Mouse (Mus musculus): ENCODE data around the gene Hvcn1. TPM values are rescaled to one million over a fixed set of nuclear protein-coding genes. Genes with fewer than 3 reads are reported as not detected.
A peak's percentile ranks its signal among the peaks of the same experiment; 100 is the strongest.

The Hvcn1 gene
- 1.4 and 1.6 TPM in 2 replicates for polyA plus RNA-seq (2015; fragmentation: Nextera tagmentation; extraction: Ambion mirVana)

DNA sequence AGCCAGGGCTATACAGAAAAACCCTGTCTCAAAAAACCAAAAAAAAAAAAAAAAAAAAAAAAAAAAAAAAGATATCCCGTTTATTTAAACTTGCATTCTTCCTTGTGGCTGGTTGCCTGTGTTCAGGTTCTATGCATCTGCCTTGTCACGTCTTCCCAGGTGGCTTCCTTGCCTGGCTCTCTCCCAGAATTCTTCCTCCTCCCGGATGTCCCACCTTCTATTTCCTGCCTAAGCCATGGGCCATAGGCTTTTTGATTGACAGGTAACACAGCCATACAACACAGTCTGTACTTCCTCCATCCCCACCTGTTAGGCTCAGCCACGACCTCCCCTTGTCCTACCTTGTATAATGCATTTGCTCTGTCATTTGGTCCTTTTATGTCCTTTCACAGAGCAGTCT, at the start of gene Hvcn1:
TSS of gene Hvcn1 (plus strand) at position 330 of the 400 bp plus-strand sequence.
- Histone ChIP-seq H3K4me1 (peaks cover 5% of the 10 kb centered on the region), H3K9ac (replicated peaks) (no peak within 1 kb of the TSS), H3K27me3 (no peaks in the 10 kb centered on the region), H3K36me3 (no peaks in the 10 kb centered on the region), H3K9me3 (no peaks in the 10 kb centered on the region), H3K27ac (replicated peaks) (no peak within 1 kb of the TSS), H3K4me2 (replicated peaks) (no peak within 1 kb of the TSS), H3K4me3 (no peak within 1 kb of the TSS)
- 85% methylated on average over 4 of the region's 4 CpGs for WGBS
- ATAC-seq (replicated peaks): no peak

DNA sequence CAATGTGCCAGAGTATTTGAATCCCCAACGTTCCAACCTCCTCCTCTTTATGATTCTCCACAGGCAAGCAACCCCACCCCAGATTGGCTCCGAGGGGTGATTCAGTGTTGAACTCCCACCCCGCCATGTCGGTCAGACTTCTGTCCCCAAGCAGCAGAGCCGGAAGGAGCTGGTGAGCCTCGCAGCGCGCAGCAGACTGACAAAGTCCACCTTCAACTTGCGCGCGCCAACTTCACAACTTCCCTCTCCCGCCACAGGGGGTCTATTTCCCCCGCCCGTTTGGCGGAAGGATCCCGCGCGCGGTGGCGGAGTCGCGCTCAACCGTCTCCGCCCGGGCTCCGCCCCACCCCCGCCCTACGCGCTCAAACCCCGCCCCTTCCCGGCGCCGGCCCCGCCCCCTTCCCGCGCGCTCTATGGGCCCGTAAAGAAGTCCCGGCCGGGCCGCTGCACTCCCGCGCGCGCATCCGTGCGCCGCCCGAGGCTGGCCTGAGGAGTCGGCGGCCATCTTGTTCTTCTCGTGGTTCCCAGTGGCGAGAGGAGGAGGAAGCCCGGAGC, 48.7 kb upstream of the Hvcn1 start, which contains the start of gene Ppp1cc:
TSS of gene Ppp1cc (plus strand) at position 452 of the 555 bp plus-strand sequence.
- peak; percentile 91 for ATAC-seq (replicated peaks)

DNA sequence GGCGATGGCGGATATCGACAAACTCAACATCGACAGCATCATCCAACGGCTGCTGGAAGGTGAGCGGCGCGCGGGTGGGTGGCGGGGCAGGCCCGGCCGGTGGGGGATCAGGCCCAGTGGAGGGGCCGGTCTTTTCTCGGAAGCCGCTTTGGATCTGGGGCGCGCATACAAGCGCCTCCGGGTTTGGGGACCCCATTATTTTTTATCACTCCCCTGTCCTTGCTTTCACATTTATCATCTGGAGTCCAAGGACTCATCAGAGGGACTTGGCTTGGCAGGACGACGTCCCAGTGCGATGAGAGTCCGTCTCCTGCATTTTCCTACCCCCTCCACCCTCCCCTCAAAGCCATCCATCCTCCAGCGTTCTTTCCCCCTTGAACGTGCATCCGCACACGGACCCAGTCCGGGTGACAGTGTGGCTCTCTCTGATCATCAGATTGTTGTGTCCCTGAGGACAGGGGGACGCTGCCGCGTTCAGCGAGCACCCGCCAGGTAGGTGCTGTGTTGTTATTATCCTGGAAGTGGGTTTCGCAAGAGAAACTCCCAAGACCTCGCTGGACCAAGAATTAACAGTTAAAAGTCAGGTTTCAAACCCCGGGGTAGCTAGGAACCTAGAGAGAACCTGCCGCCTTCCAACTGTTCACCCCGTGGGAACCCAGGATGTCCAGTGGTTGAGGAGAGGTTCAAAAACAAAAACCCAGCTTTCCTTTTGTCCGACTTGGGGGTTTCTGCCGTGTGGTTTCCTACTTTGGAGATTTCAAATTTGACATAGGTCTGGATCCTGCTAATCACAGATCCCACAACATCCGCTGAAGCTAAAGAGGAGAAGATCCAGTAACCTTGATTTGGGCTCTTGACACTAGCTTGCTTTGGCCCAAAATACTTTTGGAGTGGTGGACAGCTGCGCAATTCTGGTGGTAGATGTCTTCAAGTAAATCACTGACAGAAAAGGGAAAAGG, 47.8 kb upstream of the Hvcn1 start:
- Histone ChIP-seq H3K9me3 (no peaks in the 10 kb centered on the region), H3K4me3 (peak overlapping the region; percentile 78), H3K9ac (replicated peaks) (peak overlapping the region; percentile 92), H3K36me3 (no peaks in the 10 kb centered on the region), H3K27me3 (no peaks in the 10 kb centered on the region), H3K27ac (replicated peaks) (peak overlapping the region; percentile 88), H3K4me2 (replicated peaks) (peak overlapping the region; percentile 75), H3K4me1 (peaks cover 55% of the 10 kb centered on the region)
- 2% methylated on average over 42 of the region's 42 CpGs for WGBS
- peak; percentile 32; the same call in 1 of the 2 replicates for ATAC-seq (replicated peaks)

More for the DNA sequence above, 48.7 kb upstream of the Hvcn1 start, which contains the start of gene Ppp1cc:
- Histone ChIP-seq H3K4me3 (peak within 1 kb of the TSS; percentile 78), H3K9me3 (no peaks in the 10 kb centered on the region), H3K36me3 (no peaks in the 10 kb centered on the region), H3K4me1 (peaks cover 46% of the 10 kb centered on the region), H3K27me3 (no peaks in the 10 kb centered on the region), H3K27ac (replicated peaks) (peak within 1 kb of the TSS; percentile 88), H3K4me2 (replicated peaks) (peak within 1 kb of the TSS; percentile 76), H3K9ac (replicated peaks) (peak within 1 kb of the TSS; percentile 92)
- under 1% methylated on average over 51 of the region's 54 CpGs for WGBS

DNA sequence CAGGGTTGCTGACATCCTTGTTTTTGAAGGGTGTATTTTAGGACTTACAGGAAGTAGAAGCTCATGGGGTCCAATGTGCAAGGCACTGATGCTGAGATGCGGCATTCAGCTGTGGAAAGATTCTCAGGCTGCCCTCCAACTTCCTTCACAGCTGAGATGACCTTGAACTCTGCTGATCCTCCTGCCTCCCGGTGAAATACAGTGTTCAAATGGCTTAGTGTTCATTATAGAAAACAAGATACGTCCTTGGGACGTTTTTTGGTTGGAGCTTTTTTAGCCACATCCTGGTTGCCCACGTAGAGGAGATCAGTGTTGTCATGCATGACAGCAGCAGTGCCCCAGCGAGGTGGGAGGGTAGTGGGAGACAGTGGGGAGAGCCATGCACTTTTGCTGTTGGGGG, 43.4 kb upstream of the Hvcn1 start:
- Histone ChIP-seq H3K27ac (replicated peaks) (no peak overlapping the region), H3K9me3 (no peaks in the 10 kb centered on the region), H3K27me3 (no peaks in the 10 kb centered on the region), H3K4me1 (peaks cover 81% of the 10 kb centered on the region), H3K9ac (replicated peaks) (no peak overlapping the region), H3K4me3 (no peak overlapping the region), H3K36me3 (peaks cover 1% of the 10 kb centered on the region; the same call in 1 of the 2 replicates), H3K4me2 (replicated peaks) (no peak overlapping the region)
- WGBS: 64% methylated on average over 6 of the region's 6 CpGs
- ATAC-seq (replicated peaks): no peak

DNA sequence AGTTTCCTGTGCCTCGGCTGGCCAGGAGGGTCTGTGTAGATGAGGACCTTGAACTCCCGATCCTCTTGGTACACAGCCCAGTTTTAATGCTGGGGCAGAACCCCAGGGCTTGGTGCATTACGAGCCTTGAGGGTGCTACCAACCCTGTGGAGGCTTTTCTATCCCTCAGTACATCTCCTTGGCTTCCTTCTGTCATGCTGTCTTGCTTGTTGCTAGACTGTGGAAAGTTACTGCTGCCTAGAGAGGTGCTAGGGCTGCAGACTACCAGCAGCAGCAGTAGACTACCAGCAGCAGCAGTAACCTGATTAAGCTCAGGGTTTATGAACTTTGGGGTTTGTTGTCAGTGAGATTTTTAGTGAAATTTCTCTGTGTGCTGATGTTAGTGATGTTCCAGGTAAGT, 42.6 kb upstream of the Hvcn1 start:
- H3K9ac ChIP-seq (replicated peaks): no peak overlapping the region
- H3K27ac ChIP-seq (replicated peaks): no peak overlapping the region
- no peaks in the 10 kb centered on the region for H3K27me3 ChIP-seq
- H3K4me1 ChIP-seq: peaks cover 81% of the 10 kb centered on the region
- 59% methylated on average over 3 of the region's 3 CpGs for WGBS
- 0 out of 2 replicates have a peak overlapping the region, but pooled peaks have one; percentile 6 for H3K4me2 ChIP-seq (replicated peaks)
- no peaks in the 10 kb centered on the region for H3K9me3 ChIP-seq
- H3K4me3 ChIP-seq: no peak overlapping the region
- H3K36me3 ChIP-seq: peaks cover 7% of the 10 kb centered on the region
- ATAC-seq (replicated peaks): no peak

DNA sequence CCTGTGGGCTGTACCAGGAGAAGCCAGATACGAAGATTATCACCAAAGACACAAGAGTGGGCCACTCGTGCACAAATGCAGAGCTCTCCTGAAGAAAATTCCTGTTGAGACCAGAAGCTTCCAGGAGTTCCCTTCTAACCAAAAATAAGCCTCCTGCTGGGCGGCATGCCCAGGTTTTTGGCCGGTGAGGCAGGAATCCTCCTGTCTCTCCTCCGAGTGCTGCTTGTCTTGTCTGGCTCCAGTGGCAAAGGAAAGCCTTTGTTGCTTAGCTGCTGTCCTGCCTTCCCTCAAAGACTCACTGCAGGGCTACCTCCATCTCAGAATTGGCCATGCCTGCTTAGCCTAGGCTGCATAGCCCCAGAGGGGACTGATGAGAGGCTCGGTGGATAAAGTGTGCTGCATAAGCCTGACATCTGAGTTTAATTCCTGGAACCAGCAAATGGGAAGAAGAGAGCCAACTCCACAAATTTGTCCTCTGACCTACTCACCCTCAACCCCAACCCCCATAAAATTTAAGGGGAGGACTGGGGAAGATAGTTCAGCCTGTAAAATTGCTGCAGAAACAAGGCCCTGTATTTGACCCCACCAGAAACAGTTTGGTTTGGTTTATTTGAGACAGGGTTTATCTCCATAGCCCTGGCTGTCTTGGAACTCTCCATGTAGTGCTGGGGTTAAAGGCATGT, 41.2 kb upstream of the Hvcn1 start:
- Histone ChIP-seq H3K9me3 (no peaks in the 10 kb centered on the region), H3K27ac (replicated peaks) (peak overlapping the region; percentile 74), H3K4me2 (replicated peaks) (no peak overlapping the region; the same call in 1 of the 2 replicates), H3K4me1 (peaks cover 70% of the 10 kb centered on the region), H3K4me3 (no peak overlapping the region), H3K36me3 (peaks cover 20% of the 10 kb centered on the region), H3K9ac (replicated peaks) (0 out of 2 replicates have a peak overlapping the region, but pooled peaks have one; percentile 7), H3K27me3 (no peaks in the 10 kb centered on the region)
- ATAC-seq (replicated peaks): no peak
- 43% methylated on average over 6 of the region's 6 CpGs for WGBS

DNA sequence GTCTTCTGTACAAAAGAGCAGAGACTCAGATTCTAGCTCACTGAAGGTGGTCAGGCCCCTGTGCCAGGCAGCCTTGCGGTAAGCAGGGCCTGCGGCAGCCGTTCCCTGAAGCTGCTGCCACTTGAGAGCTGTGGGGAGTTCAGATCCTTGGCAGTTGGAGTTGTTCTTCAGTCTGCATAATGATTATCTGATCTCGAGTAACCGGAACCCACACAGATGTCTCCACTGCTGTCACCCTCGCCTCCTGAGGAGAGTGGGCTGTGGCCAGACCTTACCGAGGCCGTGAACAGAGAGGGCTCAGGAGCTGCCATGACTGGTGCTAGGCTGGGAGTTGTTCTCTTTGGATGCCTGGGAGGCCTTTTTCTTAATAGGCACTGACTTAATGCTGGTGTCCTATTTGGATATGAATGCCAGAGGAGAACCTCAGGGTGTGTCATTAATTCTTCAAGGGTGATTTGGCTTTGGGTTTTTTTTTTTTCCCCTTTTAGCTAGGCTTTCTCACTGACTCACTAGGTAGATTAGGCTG, 39.9 kb upstream of the Hvcn1 start:
- Histone ChIP-seq H3K9me3 (no peaks in the 10 kb centered on the region), H3K27me3 (no peaks in the 10 kb centered on the region), H3K36me3 (peaks cover 33% of the 10 kb centered on the region), H3K27ac (replicated peaks) (peak overlapping the region; percentile 74), H3K9ac (replicated peaks) (peak overlapping the region; percentile 16; the same call in 1 of the 2 replicates), H3K4me2 (replicated peaks) (peak overlapping the region; percentile 19; the same call in 1 of the 2 replicates), H3K4me1 (peaks cover 57% of the 10 kb centered on the region), H3K4me3 (no peak overlapping the region)
- 16% methylated on average over 8 of the region's 8 CpGs for WGBS
- ATAC-seq (replicated peaks): peak; percentile 26; the same call in 1 of the 2 replicates

DNA sequence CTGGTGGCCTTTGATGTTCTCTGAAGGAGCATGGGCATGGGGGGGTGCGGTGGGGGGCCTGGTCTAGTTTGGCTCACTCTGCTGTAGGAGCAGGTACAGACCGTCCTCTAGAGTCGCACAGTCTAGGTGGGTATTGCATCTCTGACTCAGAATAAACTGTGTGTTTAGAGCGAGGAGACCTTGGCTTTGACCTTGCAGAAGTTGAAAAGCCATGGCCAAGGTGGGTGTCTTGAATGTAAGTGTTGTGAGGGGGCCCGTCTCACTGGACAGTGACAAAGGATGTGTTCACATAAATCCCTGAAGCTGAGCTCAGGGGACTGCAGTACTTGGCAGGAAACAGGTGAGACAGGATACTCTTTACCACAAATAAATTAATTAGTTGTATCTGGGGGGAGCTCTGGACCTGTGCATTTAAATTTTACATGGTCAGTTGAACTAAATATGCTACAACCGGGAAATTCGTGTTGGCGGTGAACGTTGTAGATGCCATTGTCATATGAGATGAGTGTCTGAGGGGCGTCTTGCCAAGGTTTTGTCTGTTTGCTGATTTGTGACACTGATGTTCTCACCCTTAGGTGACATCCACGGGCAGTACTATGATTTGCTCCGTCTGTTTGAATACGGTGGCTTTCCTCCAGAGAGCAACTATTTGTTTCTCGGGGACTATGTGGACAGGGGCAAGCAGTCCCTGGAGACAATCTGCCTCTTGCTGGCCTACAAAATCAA, 38.1 kb upstream of the Hvcn1 start:
- H3K4me1 ChIP-seq: peaks cover 39% of the 10 kb centered on the region
- ATAC-seq (replicated peaks): no peak
- peaks cover 50% of the 10 kb centered on the region for H3K36me3 ChIP-seq
- H3K9ac ChIP-seq (replicated peaks): no peak overlapping the region
- H3K27ac ChIP-seq (replicated peaks): no peak overlapping the region
- 90% methylated on average over 14 of the region's 14 CpGs for whole genome bisulfite sequencing
- H3K4me3 ChIP-seq: no peak overlapping the region
- H3K9me3 ChIP-seq: no peaks in the 10 kb centered on the region
- no peaks in the 10 kb centered on the region for H3K27me3 ChIP-seq
- no peak overlapping the region for H3K4me2 ChIP-seq (replicated peaks)

DNA sequence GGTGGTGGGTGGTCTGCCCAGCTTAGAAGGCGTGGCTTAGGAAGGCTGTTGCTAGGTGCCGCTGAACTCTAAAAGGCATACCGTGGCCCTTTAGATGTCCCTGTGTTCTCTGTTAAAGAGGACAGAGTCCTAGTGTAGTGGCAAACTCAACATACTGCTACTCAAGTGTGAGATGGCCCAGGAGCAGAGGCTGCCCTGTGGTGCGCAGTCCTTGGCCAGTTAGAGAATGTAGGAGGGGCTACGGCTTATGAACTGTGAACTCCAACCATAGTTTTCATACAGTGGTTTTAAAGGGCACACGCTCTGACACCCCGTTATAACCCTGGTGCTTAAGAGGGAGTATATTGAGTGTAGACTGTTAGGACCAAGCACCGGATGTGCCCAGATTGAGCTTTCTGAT, 35.5 kb upstream of the Hvcn1 start:
- Histone ChIP-seq H3K27ac (replicated peaks) (no peak overlapping the region), H3K9ac (replicated peaks) (no peak overlapping the region), H3K27me3 (no peaks in the 10 kb centered on the region), H3K4me3 (no peak overlapping the region), H3K36me3 (peaks cover 61% of the 10 kb centered on the region), H3K4me1 (peaks cover 13% of the 10 kb centered on the region), H3K9me3 (no peaks in the 10 kb centered on the region), H3K4me2 (replicated peaks) (no peak overlapping the region)
- ATAC-seq (replicated peaks): no peak
- 90% methylated on average over 8 of the region's 8 CpGs for WGBS

DNA sequence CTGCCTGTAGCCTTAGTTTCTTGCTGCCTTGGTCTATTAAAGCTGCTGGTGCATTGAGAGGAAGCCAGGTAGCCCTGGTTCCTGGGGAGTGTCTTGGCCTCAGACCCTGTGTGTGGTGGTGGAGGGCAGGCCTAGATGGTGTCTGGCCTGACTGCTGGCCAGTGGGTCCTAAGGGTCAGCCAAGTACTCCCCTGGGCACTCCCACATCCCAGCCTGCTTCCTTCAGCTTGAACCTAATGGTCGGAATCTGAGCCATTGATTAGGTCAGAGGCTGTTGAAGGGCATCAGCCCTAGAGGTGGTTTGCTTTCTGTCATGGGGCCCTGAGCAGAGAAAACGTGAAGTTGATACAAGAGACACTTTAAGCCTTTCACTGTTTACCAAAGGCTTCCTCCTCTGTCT, 31.2 kb upstream of the Hvcn1 start:
- 89% methylated on average over 2 of the region's 2 CpGs for WGBS
- H3K27ac ChIP-seq (replicated peaks): no peak overlapping the region
- peaks cover 48% of the 10 kb centered on the region for H3K36me3 ChIP-seq
- H3K9me3 ChIP-seq: no peaks in the 10 kb centered on the region
- no peak overlapping the region for H3K9ac ChIP-seq (replicated peaks)
- H3K4me1 ChIP-seq: no peaks in the 10 kb centered on the region
- H3K4me3 ChIP-seq: no peak overlapping the region
- no peak overlapping the region for H3K4me2 ChIP-seq (replicated peaks)
- ATAC-seq (replicated peaks): no peak
- H3K27me3 ChIP-seq: no peaks in the 10 kb centered on the region

DNA sequence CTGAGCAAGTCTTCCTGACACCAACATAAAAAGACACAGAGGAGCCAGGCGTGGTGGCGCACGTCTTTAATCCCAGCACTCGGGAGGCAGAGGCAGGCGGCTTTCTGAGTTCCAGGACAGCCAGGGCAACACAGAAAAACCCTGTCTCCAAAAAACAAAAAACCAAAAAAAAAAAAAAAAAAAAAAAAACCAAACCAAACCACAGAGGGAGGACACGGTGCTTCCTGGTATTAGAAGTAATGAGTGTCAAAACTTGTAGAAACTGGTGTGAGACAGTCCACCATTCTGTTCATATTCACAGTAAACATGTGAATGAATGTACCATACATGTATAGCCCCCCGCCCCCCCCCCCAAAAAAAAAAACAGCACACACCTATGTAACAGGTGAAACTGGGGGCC, 30.6 kb upstream of the Hvcn1 start:
- H3K9me3 ChIP-seq: no peaks in the 10 kb centered on the region
- ATAC-seq (replicated peaks): no peak
- H3K4me3 ChIP-seq: no peak overlapping the region
- H3K4me2 ChIP-seq (replicated peaks): no peak overlapping the region
- no peaks in the 10 kb centered on the region for H3K27me3 ChIP-seq
- WGBS: 89% methylated on average over 7 of the region's 7 CpGs
- peaks cover 43% of the 10 kb centered on the region for H3K36me3 ChIP-seq
- H3K27ac ChIP-seq (replicated peaks): no peak overlapping the region
- H3K9ac ChIP-seq (replicated peaks): no peak overlapping the region
- no peaks in the 10 kb centered on the region for H3K4me1 ChIP-seq

Measured in forebrain, embryonic 15.5 days (tissue).